Mouse (Mus musculus) 416B (cell line): ENCODE results near the gene Cldn6.

Experiments
- DNase-seq: peaks from one replicate; pipeline ENCODE4 v3.0.0; 2011; ENCODE audit warnings: low read depth

Gene Cldn6

DNA sequence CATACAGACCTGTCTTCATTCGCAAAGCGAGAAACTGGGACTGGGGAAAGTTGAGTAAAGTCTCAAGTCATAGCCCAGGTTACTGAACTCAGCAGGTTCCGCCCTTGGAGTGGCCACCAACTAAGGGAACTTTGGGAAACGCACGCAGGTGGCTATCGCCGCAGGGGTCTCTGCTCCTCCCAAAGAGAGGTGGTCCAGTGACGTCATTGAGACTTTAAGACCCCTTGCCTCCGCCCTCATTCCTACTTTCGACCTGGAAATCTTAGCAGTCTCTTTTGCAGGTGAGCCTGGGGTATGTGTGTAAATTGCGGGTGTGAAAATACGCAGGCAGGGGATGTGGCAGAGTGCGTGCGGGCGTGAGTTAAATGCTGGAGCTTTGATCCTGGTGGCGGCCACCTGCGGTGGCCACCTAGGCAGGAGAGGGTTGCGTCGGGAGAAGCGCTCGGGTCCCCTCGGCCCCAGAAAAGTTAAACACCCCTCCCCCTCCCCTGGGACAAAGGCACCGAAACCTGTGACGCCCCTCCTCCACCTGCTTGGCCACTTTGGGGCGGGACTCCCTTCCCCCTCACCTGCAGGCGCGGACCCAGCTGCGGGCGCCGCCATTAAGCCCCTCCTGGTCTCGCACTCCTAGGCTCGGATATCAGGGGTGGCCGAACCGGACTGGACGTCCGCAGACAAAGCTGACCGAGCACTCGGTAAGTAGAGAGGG lies at the start of gene Cldn6:
Gene Cldn6, plus strand, starts transcription at position 123 of the 709 bp plus-strand sequence.
- DNase-seq = no peak

DNA sequence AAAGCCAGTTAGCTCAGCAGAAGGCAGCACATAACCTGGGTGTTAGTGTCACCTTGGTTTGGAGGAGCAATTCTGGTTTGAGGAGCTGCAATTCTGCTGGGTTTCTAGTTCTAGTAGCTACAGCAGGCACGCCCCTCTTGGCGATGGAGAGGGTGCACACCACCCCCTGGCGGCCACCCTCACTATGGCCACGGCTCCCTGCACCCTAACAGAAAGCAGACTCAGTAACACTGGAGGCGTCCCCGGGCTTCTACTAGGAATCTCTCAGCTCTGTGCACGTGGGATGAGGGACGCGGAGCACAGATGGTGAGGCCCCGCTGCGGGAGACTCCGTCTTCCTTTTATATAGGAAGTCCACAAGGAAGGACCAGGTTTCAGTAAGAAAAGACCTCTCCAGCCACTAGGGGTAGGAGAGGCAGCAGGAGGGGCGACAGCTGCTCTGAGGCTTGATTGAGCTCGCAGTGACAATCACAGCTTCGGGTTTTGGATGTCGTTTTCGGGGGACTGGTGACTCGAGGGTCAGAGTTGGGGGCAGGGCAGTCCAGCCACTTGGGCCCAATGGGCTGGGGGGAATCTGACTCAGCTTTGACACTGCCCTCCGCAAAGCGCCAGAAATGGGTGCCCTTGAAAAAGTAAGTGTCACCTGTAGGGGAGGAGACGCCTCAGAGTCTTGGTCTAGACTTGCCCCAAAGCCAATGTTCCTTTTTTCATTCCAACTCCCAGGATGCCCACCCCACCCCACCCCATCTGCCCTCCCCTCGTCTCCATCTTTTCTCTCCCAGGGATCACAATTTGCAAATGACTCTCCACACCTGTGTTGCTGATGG lies 48.6 kb upstream of the Cldn6 start:
- peak; percentile 73 for DNase-seq

DNA sequence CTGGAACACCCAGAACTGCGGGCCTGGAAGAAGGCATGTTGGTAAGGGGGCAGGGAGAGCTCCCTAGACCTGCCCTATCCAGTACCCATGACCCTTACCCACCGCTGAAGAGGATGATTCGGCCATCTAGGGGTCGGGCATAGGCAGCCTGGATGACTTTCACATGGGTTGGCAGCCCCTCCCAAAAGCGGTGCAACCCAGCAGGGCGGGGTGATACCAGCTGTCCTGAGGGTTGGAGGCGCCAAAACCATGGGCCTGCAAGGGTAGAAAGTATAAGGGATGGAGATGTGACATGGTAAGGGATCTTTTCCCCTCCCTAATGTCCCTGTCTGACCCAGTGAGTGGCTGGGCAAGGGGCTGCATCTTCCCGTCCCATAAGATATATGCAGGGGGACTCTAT lies 47.8 kb upstream of the Cldn6 start:
- no peak for DNase-seq

DNA sequence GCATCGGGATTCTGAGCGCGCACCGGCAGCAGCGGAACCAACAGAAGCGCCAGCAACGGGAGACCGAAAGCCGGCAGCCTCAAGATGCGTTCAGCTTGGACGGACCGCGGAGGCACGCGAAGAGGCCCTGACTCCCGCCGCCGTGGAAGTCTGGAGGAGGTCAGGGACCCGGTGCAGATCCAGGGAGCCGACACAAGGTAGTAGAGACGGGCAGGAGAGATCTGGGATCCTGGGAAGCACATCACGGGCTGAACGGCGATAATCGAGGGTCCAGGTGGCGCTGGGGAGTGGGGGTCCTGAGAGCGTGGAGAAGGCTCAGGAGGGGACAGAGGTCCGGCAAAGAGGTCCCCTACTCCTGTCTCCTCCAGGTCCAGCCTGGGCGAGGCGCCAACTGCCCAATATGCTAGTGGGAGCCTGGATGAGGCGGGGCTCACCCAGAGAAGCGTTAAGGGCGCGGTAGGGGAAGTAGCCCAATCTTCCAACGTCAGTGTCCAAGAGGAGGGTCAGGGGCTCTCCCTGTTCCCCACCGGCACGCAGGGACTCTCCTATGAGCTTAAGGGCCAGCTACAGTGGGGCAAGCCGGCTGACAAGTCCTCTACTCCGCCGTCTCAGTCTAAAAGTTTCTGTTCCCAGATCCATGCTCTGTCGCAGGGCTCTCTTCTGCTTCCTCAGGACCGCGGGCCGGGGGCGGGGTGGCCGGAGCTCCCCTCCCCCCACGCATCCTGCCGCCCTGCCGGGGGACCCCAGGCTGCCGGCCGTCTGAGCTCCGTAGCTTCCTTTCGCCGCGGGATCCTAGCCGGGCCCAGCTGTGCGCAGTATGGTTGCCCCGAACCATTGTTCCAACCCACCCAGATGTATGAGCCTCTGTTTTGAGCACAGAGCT lies 34.2 kb upstream of the Cldn6 start, which contains the start of gene Mmp25:
Gene Mmp25, minus strand, starts transcription at position 665 of the 883 bp plus-strand sequence.
- DNase-seq = no peak

DNA sequence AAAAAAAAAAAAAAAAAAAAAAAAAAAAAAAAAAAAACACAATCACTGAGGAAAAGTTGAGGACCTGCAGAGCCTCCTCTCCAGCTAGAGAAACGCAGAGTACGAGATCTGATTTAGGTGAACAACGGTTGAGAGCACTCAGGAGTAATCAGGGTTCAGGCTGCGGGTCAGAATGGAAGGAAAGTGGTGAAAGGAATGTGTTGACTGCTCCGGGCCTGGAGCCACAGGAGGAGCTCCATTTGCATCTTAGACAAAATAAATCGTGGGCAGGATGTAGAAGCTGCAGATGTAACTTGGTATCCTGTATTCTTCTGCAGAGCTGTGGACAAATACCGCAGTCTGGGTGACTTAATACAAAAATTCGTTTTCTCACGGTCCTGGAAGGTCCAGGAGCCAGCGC lies 33.2 kb upstream of the Cldn6 start:
- DNase-seq = no peak

DNA sequence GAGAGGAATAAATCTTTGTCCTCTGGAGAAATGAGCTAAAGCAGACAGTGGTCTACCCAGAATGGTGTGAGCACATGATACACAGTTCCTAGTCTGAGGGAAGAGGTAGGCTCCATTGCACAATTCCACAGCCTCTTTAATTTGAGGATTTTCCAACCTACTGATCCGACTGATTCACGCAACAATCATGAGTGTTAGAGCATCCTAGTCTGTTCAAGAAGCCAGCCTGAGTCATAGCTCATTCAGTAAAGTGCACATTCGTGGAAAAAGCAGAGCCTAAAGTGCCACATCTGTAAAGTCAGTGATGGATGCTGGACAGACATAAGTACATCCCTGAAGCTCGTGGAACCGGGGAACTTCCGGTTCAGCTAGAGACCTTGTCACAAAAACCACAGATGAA lies 27.7 kb upstream of the Cldn6 start:
- no peak for DNase-seq

DNA sequence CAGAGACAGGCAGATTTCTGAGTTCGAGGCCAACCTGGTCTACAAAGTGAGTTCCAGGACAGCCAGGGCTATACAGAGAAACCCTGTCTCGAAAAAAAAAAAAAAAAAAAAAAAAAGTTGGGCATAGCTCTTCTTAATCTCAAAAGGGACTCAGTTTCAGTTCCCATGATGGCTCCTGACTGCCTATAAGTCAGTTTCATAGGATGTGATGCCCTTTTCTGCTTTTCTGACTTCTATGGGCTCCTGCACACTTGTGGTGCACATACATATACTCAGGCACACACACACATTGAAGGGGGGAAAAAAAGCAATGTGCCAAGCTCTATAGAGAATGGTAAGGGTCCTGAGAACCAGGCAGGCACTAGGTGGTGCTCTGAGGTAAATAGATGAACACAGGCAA lies 25.7 kb upstream of the Cldn6 start:
- no peak for DNase-seq

DNA sequence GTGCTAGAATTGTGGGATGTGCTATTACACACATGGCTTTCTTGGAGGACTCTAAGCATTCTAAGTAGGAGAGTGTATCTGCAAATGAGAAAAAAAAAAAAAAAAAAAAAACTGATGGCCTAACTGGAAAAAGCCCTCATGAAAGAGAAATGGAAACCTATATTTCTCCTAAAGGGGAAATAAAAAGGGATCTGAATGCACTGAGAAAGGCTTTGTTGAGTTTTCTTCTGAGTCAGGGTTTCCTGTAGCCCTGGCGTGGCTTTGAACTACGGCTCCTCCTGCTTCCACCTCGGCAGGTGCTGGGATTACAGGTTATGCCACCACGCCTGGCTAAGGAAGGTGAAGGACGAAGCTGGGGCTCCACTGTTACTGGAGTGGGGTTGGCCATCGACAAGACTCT lies 25.0 kb upstream of the Cldn6 start:
- no peak for DNase-seq

DNA sequence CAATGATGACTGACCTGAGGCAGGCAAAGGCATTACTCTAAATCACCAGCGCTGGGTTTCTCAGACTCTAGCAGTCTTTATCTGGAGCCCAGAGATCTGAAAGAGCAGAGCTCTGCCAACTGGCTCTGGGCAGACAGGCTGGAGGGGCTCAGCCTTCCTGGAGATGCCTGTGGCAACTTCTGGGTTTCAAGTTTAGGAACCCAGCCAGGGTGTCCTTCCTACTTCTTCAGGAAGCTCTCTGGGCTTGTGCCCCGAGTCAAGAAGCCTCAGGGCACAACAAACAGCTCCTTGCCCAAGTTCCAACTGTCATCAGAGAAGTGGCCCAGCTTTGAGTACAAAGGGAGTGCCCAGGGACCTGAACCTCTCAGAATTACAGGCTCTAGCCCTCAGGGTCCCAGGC lies 24.6 kb upstream of the Cldn6 start:
- DNase-seq = no peak

DNA sequence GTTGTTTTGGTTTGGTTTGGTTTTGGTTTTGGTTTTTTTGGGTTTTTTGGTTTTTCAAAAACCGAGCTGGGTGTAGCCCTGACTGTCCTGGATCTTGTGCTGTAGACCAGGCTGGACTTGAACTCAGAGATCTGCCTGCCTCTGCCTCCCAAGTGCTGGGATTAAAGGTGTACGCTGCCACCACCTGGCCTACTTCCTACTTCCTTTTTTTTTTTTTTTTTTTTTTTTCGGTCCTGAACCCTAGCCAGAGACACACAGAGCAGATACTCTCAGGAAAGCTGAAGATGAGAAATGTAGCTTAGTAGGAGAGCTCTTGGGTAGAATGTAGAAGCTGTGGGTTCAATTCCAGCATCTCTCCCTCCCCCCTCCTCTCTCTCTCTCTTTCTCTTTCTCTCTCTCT lies 20.6 kb upstream of the Cldn6 start:
- DNase-seq = no peak

DNA sequence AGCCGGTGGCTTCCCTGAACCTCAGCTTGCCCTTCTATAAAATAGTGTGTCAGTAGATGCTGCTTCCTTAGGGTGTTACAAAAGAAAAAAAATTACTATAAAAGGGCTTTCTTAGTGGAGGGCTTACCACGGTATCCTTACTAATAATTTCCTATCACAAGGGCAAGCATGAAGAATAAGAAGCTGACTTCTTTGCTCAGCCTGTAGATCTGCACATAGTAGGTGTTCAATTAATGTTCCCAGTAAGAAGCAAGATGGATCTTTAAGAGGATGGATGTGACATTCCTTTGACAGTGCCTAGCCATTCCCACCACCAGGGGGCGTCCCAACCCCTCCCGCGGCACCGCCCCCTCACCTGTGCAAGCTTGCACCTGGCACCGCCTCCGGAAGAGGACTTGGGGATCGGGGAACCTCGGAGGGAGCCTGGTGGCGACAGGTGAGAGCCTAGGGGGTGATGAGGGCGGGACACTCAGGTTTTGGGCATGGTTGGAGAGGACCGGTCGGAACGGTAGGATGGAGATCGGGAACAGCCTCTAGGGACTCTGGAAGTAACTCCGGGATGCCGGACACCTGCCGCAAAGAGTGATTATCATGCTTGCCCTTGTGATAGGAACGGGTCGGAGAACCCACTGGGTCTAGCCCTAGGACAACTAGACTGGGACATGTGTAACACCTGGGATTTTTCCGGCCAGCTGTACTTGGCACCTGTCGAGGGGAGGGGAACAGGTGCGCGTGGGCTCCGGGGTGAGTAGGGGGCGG lies 18.8 kb upstream of the Cldn6 start, which contains the start of gene Bicdl2:
Gene Bicdl2, plus strand, starts transcription at position 390 of the 759 bp plus-strand sequence.
- DNase-seq = no peak

DNA sequence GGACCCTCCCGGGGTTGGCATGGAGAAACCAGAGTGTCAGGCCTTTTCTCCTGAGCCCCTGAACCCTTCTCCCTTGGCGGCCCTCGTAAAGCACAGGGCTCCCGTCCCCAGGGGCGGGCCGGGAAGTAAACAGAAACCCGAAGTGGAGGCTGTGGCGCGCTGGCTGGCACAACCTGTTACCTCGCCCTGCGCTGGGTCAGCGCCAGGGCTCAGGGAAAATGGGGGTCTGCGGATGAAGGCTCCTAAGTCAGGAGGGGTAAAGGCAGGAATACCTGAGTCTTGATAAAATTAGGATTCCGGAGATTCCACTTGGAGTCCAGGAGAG lies 18.2 kb upstream of the Cldn6 start:
- no peak for DNase-seq

DNA sequence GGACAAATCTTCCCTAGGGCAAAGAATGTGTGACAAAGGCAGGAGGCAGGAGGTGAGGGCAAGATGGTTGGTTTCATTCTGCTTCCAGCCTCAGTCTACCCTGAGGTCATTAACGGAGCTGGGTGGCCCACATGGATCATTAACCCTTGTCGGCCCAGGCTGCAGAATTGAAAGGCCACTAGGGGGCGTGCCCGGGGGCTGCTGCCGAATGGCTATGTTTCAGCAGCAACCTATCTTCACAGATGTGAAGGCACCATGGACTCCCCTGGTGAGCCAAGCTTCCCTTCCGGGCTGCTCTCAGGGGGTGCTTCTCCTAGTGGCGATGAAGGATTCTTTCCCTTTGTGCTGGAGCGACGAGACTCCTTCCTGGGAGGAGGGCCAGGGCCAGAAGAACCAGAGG lies 17.5 kb upstream of the Cldn6 start:
- DNase-seq = peak; percentile 27

DNA sequence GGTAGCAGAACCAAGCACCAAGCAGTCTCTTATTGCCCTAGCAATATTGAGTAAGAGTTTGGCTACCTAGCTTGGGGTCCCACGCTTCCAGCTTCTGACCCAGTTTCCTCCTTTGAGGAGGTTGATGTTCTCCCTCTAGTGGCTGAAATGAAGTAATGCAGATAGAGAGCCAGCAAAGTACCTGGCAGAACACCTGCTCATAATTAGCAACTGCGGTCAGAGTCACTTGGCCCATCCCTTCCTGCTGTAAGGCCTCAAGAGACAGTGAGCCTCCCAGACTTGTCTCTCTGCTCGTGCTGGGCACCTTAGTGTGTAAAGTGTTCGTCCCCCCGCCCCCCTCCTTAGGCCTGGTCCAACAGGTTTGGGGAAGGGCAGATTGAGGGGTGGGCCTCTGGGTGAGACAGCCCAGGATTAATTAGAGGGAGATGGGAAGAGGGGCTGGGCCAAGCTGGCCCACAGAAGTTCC lies 14.5 kb upstream of the Cldn6 start:
- DNase-seq = peak; percentile 61

DNA sequence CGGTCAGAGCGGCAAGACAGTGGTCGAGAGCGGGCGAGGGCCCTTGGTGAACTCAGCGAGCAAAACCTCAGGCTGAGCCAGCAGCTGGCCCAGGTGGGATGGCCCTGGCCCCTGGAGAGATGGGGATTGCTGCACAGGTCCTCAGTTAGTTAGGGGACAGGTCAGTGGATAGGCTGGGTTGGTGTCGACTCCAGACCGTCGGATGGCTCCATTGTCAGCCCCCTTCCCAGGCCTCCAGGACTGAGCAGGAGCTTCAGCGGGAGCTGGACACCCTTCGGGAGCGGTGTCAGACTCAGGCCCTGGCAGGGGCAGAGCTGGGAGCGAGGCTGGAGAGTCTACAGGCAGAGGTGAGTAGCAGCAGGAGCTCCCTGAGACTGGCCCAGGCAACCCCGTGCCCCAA lies 13.5 kb upstream of the Cldn6 start:
- no peak for DNase-seq

DNA sequence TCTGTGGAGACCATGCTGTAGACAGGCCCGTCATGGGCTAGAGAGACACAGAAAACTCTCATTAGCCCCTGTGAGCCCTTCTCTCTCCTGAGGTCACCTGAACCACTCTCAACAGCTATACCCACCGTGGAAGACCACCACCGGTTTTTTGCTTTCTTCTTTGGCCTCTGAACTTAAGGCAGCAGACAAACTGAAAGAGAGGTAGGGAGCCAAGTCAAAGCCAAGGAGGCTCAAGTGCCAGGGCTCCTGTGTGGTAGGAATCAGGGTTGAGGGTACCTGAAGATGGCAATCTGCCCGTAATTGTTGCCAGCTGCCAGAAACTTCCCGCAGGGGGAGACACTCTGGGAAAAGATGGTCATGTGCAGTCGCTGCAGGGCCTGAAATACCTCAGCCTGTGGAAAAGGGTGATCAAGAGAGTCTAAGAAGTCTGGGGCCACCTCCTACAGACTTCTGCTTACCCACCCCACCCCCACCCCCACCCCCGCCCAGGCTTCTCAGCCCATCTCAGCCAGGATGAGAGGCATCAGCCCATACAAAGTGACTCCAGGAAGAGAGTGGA lies 8.5 kb upstream of the Cldn6 start:
- DNase-seq = no peak

DNA sequence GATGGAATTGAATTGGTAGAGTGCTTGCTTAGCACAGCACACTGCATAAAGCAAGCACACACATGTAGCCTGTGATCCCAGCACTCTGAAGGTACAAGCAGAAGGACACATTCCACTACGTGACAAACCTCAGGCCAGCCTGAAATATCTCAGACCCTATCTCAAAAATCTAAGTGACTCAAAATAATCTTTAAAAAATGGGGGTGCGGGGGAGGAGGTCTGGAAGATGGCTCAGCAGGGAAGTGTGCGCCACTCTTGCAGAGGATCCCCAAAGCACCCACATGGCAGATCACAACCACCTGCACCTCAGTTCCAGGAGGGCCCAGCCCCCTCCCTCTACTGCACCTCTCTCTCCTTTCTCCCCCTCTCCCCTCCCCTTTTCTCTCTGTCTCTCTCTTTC lies 7.5 kb upstream of the Cldn6 start:
- DNase-seq = no peak

DNA sequence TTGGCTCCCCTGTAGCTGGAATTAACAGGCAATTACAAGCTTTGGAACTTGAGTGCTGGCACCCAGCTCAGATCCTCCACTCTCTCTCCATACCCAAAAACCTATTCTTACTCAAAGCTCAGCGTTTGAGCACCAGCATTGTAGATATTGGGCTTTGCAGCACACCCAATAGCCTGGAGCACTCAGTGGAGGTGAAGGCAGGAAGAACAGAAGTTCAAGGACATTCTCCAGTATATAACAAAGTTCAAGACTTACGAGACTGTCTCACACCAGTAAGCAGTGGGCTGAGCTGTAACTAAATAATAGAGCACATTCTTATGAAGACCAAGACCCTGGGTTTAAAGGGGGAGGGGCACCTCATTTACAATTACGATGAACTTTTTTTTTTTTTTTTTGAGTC lies 6.3 kb upstream of the Cldn6 start:
- peak; percentile 17 for DNase-seq

DNA sequence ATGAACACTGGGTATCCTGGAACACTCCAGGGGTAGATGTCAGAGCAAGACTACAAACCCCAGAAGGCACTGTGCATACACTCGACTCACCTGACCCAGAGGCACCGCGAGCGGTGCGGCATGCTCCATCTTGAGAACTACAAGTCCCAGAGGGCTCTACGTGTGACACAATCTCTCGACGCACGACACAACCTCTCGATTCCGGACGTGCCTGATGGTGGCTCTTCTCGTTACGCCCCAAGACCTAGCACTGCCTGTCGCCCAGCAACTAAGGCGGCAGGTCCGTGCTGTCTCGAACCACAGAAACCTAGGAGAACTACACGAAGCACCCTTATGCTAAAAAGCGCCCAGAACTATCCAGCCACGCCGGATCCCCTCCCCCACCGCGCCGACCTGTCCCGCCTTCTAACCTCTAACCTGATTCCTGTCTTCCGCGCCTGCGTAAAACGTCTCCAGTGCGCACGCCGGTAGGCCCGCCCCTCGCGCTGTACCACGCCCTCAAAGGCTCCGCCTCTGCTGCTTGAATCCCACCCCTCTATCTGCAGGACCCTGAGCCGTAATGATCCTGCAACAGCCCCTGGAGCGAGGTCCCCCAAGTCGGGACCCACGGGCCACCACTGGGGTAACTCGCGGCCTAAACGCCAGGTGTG lies 5.5 kb upstream of the Cldn6 start, which contains the start of the genes Hcfc1r1 and Thoc6:
Gene Hcfc1r1, plus strand, starts transcription at position 173 of the 650 bp plus-strand sequence.
Gene Thoc6, minus strand, starts transcription at position 459 of the 650 bp plus-strand sequence.
- peak; percentile 98 for DNase-seq

DNA sequence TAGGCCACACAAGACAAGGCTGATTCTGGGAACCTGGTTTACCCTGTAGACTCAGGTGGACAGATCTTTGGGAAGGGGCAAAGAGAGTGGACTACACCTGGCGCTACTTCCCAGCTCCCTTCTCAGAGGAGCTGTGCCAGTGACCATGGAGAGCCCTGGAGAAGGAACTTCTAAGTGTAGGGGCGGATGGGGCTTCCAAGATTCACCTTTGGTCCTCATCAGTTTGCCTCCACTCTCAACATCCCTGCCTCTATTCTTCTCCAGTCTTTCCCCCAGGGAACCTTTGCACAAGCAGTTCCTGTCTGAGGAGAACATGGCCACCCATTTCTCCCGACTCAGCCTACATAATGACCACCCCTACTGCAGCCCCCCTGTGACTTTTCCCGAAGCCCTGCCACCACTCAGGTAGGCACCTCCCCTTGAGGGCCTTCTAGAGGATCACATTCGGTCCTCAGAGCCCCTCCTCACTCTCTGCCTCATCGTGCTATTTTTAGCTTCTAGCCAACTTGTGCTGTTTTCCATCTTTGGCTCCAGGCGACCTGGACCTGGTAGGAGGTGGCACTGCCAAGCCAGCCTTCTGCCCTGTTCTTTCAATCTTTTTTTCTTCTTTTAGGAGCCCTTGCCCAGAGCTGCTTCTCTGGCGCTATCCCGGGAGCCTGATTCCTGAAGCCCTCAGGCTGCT lies 4.6 kb upstream of the Cldn6 start:
- DNase-seq = no peak
